In the genomic region with DNA sequence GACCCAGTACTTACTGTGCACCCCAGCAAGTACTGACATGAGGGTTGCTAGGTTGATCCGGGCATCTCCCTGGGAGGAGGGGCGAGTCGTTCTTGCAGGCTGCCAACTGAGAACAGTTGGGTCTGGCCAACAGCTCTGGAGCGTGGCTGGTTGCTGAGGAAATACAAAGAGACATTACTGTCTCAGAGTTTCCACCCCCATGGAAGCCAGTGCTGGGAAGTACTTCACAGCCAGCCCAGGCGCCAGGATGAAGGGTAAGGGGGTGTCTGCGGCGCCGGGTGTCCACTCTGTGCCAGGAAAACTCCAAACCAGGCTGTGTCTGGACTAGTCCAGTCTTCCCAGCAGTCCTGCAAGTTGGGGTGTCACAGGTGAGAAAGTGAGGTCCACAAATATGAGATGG, we compare ENCODE assay signal across 11 mouse cellular contexts. TPM values are rescaled to one million over a fixed set of nuclear protein-coding genes. Genes with fewer than 3 reads are reported as not detected.
DNase-seq lines count a peak whose midpoint lies in the region; ATAC-seq and TF ChIP-seq lines count a peak whose summit lies in the region.
"Had no signal": no experiment of that assay in that cellular context is flagged by ENCODE, and none has a peak within 500 bp of the region (broad histone marks: within the 10 kb centered on the region; RNA-seq: fewer than 3 reads in every experiment).

No protein-coding gene starts in this region.

- H3K4me1 ChIP-seq in forebrain, postnatal 0 days (ENCODE audit: insufficient read depth) = no peaks in the 10 kb centered on the region
- H3K4me1 ChIP-seq in forebrain, embryonic 14.5 days (ENCODE audit: control insufficient read depth, insufficient read depth, low read length) = no peaks in the 10 kb centered on the region
- H3K4me1 ChIP-seq in limb, embryonic 15.5 days = peaks cover 8% of the 10 kb centered on the region; the same call in 1 of the 2 replicates
- H3K4me1 ChIP-seq in limb, embryonic 10.5 days = peaks cover 19% of the 10 kb centered on the region
- H3K4me1 ChIP-seq: lung, embryonic 15.5 days had no signal

- no peaks in the 10 kb centered on the region for H3K27me3 ChIP-seq in forebrain, postnatal 0 days (ENCODE audit: insufficient read depth, low read length)
- no peaks in the 10 kb centered on the region for H3K27me3 ChIP-seq in forebrain, embryonic 14.5 days (replicated peaks; ENCODE audit: control insufficient read depth, insufficient read depth, low read length)
- no peaks in the 10 kb centered on the region for H3K27me3 ChIP-seq in limb, embryonic 15.5 days
- H3K27me3 ChIP-seq in limb, embryonic 10.5 days (ENCODE audit: low read depth, poor library complexity, severe bottlenecking) = no peaks in the 10 kb centered on the region
- H3K27me3 ChIP-seq: lung, embryonic 15.5 days had no signal

- 72% methylated on average over 8 of the region's 8 CpGs for WGBS in forebrain, postnatal 0 days
- 92% methylated on average over 8 of the region's 8 CpGs for WGBS in forebrain, embryonic 14.5 days
- 78% methylated on average over 8 of the region's 8 CpGs for WGBS in limb, embryonic 15.5 days
- WGBS in limb, embryonic 10.5 days = 97% methylated on average over 8 of the region's 8 CpGs

- no peak for DNase-seq in forebrain, postnatal 0 days
- no peak for DNase-seq in forebrain, embryonic 14.5 days (ENCODE audit: low spot score)
- no peak for DNase-seq in limb, embryonic 10.5 days (ENCODE audit: low spot score)
- peak; percentile 16 to 17 for DNase-seq in heart, postnatal 10 days
- peak; percentile 52 to 63 for DNase-seq in right cerebral cortex, postnatal 10 days (ENCODE audit: low spot score in 2 of 2)
- DNase-seq in gastrocnemius, postnatal 10 days = no peak
- no peak for DNase-seq in adipocyte (ENCODE audit: low spot score)
- DNase-seq: kidney, adult 2 months; spleen, adult 18-20 months had no signal

- H3K4me2 ChIP-seq in forebrain, postnatal 0 days (ENCODE audit: low read depth) = no peak overlapping the region
- no peak overlapping the region for H3K4me2 ChIP-seq in forebrain, embryonic 14.5 days (ENCODE audit: low read length)
- no peak overlapping the region for H3K4me2 ChIP-seq in limb, embryonic 15.5 days
- H3K4me2 ChIP-seq: lung, embryonic 15.5 days had no signal

- peak; percentile 62; the same call in 1 of the 2 replicates for ATAC-seq in forebrain, postnatal 0 days
- ATAC-seq in forebrain, embryonic 14.5 days = no peak
- peak; percentile 35; the same call in 1 of the 2 replicates for ATAC-seq in limb, embryonic 15.5 days (ENCODE audit: insufficient number of reproducible peaks, low FRiP score, low TSS enrichment, low read depth)

- H3K27ac ChIP-seq in forebrain, postnatal 0 days (ENCODE audit: low read depth, low read length) = no peak overlapping the region
- H3K27ac ChIP-seq in forebrain, embryonic 14.5 days (ENCODE audit: low read depth, low read length) = no peak overlapping the region
- no peak overlapping the region for H3K27ac ChIP-seq in limb, embryonic 15.5 days
- H3K27ac ChIP-seq in limb, embryonic 10.5 days = no peak overlapping the region
- H3K27ac ChIP-seq: lung, embryonic 15.5 days had no signal

- intact Hi-C loops in heart, postnatal 10 days (cut with DNase I) = no loop called here

- H3K9me3 ChIP-seq in forebrain, postnatal 0 days (ENCODE audit: low read length) = no peaks in the 10 kb centered on the region
- H3K9me3 ChIP-seq in forebrain, embryonic 14.5 days (replicated peaks; ENCODE audit: control insufficient read depth, low read length) = no peaks in the 10 kb centered on the region
- H3K9me3 ChIP-seq in limb, embryonic 15.5 days = no peaks in the 10 kb centered on the region
- H3K9me3 ChIP-seq in limb, embryonic 10.5 days (replicated peaks) = no peaks in the 10 kb centered on the region
- H3K9me3 ChIP-seq: lung, embryonic 15.5 days had no signal

- H3K9ac ChIP-seq in forebrain, postnatal 0 days = no peak overlapping the region
- no peak overlapping the region for H3K9ac ChIP-seq in forebrain, embryonic 14.5 days (ENCODE audit: low read length)
- H3K9ac ChIP-seq in limb, embryonic 15.5 days = no peak overlapping the region
- H3K9ac ChIP-seq: lung, embryonic 15.5 days had no signal

- no peak for TF ChIP-seq CTCF in forebrain, postnatal 0 days (IDR thresholded peaks at IDR 0.05; ENCODE audit: low read depth)

- no peak overlapping the region for H3K4me3 ChIP-seq in forebrain, postnatal 0 days (ENCODE audit: low read depth, low read length)
- H3K4me3 ChIP-seq in forebrain, embryonic 14.5 days (ENCODE audit: low read depth, low read length) = no peak overlapping the region
- no peak overlapping the region for H3K4me3 ChIP-seq in limb, embryonic 15.5 days
- H3K4me3 ChIP-seq in limb, embryonic 10.5 days = no peak overlapping the region
- H3K4me3 ChIP-seq: lung, embryonic 15.5 days had no signal

- no peaks in the 10 kb centered on the region for H3K36me3 ChIP-seq in forebrain, postnatal 0 days (ENCODE audit: insufficient read depth)
- no peaks in the 10 kb centered on the region for H3K36me3 ChIP-seq in forebrain, embryonic 14.5 days (ENCODE audit: control insufficient read depth, insufficient read depth, low read length)
- no peaks in the 10 kb centered on the region for H3K36me3 ChIP-seq in limb, embryonic 15.5 days
- H3K36me3 ChIP-seq in limb, embryonic 10.5 days = no peaks in the 10 kb centered on the region
- H3K36me3 ChIP-seq: lung, embryonic 15.5 days had no signal

RNA-seq across cellular contexts. Expression of a gene that starts 30.8 kb away (rescaled TPM):
- total RNA-seq in forebrain, postnatal 0 days (2014; rRNA removed) = 15.4 and 19.1 TPM in 2 replicates
- polyA plus RNA-seq in forebrain, postnatal 0 days (2015; fragmentation: Nextera tagmentation; extraction: Ambion mirVana) = 4.9 and 6.7 TPM in 2 replicates
- polyA plus RNA-seq in forebrain, embryonic 14.5 days (2014; fragmentation: Nextera tagmentation; extraction: Ambion mirVana) = 7.1 and 7.3 TPM in 2 replicates
- 25.5 and 29.4 TPM in 2 replicates for polyA plus RNA-seq in limb, embryonic 15.5 days (2015; fragmentation: Nextera tagmentation; extraction: Ambion mirVana)
- polyA plus RNA-seq in limb, embryonic 10.5 days (2016; fragmentation: Nextera tagmentation; extraction: Ambion mirVana) = 48.6 and 49.5 TPM in 2 replicates
- 10 to 100 TPM; 70.7 to 71.9 TPM for total RNA-seq in heart, postnatal 10 days (2021)
- 10 to 100 TPM; 30.0 to 38.8 TPM for total RNA-seq in gastrocnemius, postnatal 10 days (2021)

Comparison
In these comparisons a context has a peak if more than half of its experiments do, and no peak if none do; other contexts are left out.
1. DNase-seq: peak in heart, postnatal 10 days (2 of 2) and right cerebral cortex, postnatal 10 days (2 of 2); none in forebrain, postnatal 0 days (single experiment), forebrain, embryonic 14.5 days (single experiment), limb, embryonic 10.5 days (single experiment), gastrocnemius, postnatal 10 days (single experiment) and adipocyte (single experiment).